Mouse (Mus musculus) gastrocnemius, postnatal 14 days (tissue): Measurements from ENCODE around the gene Sap30bp. TPM values are rescaled to one million over a fixed set of nuclear protein-coding genes. Genes with fewer than 3 reads are reported as not detected.

Experiments
- DNase-seq: peaks from one replicate; pipeline ENCODE4 v3.0.0; 2021; ENCODE audit warnings: mixed read lengths
- intact Hi-C: fragments of 180-260 bp; cut with DNase I; formaldehyde crosslinking; loops from one replicate; pipeline ENCODE4 v1.15.1; 2025; ENCODE audit warnings: low total_unique reads
- total RNA-seq, 2 experiments: library from RNA; stranded (reverse); gene quantifications; 2 replicates each; pipeline ENCODE4 v1.2.3; 2021

Gene Sap30bp
- total RNA-seq, 2 experiments from 2014 or later: 13.1 to 15.2 TPM

DNA sequence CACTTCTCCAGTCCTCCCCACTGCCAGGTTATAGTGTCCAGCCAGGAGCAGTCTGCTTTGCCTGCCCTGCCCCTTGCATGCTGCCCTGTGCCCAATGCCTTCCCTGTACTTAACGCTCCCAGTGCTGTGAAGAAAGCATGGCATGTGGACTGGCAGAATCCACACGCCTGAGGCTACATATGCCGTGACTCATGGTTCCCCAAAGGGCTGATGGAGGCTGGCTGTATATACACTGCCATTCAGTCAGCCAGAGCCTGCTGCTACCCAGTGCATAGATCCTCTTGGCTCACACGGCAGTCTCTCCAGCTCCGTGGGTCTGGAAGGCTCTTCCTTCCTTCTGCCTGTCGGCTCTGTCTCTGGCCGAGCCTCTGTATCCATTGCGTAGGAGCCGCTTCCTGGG lies 15.2 kb downstream of the Sap30bp start:
- intact Hi-C loops: no loop called here
- DNase-seq: no peak

DNA sequence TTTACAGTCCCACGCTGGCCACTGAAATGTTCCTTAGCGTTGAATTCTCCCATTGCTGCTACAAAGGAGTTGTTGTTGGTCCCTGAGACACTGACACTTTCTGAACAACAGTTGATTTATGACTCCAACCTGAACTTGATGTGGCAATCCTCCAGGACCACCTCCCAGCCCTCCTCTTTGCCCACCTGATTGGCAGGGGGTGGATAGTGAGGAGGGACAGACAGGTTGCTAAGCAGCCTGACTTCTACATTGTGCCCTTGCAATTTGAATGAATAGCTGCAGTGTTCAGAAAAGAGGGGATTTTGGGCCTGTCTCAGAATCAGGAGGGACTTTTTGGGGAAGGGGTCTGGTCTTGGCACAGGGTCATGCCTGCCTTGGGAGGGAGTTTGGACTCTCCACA lies 17.6 kb downstream of the Sap30bp start:
- DNase-seq: no peak
- intact Hi-C loops: no loop called here

DNA sequence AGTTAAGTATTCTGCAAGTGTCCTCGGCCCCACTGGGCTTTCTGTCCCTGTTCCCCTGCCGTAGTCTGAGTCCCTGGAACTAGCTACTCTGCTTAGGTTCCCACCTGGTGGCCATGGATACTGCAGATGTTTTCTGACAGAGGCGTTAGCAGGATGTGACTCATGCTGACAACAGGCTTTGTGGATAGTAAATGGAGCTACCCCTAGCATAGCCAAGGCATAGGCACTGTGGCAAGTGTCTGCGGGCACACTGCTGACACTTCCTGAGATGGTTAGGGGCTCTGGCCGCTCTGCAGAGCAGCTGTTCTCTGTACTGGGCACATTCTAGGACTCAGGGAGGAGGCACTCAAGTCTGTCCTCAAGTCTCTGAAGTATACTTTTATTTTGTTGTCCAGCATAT lies 21.6 kb downstream of the Sap30bp start:
- DNase-seq: no peak
- intact Hi-C loops: no loop called here

DNA sequence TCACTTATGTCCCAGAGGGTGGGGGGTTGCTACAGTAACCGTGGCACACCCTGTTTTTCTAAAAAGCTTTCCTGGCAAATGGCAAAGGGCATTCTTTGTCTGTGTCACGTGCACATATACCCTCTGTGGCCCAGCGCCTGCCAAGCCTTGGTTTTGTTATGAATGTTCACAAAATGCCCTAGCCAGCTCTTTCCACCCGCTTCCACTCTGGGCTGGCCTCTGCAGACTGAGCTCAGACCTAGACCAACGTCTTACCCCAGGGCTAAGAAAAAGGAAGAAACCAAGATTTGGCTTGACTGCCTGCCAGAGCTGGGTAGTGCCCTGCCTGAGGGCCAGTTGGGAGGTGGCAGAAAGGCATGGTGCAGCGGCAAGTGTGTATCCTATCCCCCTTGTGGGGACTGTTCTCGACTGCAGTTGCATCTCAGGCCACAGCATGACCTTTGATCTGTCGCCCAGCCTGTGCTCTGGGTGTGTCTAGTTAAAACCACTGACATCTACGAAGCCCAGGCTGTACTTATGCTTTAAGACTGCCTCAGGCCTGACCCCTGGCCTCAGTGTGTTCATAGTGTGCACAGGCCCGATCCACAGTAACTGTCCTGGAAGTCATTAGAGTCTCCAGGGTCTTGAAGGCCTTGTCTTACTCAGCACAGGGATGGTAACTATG lies 22.2 kb downstream of the Sap30bp start:
- DNase-seq: no peak
- intact Hi-C loops: no loop called here

DNA sequence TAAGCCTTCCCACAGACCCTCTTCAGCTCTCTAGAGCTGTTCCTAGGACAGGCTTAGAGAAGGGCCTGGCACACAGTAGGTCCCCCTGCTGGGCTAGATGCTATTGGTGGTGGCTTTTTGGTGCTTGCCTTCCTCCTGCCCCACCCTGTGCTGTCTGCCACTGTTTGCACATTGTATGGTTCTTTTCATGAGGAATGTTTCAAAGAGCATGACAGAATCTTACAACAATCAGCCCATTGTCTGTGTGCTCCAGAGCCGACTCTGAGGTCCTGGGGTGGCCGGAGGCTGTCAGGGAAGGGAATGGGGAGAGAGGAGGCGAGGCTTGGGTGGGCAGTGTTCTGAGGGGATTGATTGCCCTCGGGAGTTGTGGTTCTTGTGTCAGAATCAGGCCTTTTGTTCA lies 23.4 kb downstream of the Sap30bp start:
- DNase-seq: no peak
- intact Hi-C loops: no loop called here

DNA sequence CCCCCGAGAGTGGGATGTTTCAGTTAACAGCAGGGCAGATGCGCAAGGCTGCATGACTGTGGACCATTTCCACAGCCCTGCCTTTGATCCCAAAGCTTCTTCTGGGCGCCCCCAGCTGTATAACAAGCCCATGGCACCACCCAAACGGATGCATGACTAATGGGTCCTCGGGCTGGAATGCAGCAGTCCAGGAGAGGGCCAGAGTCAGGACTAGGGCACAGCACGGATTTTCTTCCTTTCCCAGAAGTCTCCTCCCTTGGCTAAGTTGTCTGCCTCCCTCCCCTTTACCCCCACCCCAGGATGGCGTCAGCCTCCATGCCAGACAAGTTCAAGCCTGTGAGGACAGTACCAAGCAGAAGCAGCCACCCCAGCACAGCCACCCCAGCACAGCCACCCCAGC lies 24.9 kb downstream of the Sap30bp start:
- intact Hi-C loops: no loop called here
- no peak for DNase-seq

DNA sequence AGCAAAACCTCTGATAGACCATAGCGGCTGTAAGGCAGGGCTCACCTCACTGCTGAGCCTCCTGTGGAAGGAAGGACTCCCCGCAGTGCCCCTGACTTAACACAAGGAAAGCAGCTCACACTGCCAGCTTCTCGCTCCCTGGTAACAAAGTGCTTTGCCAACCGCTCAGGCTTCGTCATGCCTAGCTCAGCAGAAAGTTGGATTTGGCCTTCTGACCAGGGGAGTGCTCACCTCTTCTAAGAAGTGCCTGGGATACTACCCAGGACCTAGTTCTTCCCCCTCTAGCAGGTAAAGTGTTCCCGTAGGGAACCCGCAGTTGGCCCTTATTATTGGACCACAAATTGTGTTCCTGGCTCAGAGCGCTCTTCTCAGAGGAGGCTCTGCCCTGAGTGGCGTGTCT lies 25.9 kb downstream of the Sap30bp start:
- DNase-seq: no peak
- intact Hi-C loops: no loop called here

DNA sequence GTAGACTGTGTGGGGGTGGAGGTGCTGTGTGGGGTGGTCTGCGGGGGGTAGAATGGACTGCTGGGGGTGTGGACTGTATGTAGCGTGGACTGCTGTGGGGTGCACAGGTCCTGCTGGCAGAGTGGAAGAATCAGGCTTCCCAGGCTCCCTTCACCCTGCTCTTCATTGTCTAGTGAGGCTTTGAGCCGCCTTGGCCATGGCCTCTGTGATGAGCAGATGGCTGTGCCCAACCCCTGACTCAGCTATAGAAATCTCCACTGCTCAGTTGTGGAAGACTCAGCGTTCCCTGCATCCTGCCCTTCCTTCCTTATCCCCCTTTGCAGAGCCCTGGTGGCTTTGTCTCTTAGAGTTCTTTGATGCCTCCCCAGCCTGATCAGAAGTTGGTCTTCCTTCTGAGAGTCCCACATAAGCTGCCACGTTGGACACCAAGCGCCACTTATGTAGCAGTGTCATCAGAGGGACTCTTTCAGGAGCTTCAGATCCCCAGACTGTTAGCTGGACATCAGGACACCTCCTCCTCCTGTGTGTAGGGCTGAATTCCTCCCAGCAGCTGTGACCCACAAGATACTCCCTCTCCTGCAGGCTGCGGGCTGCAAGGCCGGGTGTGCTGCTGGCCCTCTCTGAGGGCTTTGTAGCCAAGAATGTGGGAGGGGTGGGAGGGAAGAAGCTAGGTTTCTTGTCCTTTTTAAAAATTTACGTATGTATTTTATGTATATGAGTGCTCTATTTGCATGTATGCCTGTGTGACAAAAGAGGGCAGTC lies 29.8 kb downstream of the Sap30bp start:
- intact Hi-C loops: no loop called here
- no peak for DNase-seq

DNA sequence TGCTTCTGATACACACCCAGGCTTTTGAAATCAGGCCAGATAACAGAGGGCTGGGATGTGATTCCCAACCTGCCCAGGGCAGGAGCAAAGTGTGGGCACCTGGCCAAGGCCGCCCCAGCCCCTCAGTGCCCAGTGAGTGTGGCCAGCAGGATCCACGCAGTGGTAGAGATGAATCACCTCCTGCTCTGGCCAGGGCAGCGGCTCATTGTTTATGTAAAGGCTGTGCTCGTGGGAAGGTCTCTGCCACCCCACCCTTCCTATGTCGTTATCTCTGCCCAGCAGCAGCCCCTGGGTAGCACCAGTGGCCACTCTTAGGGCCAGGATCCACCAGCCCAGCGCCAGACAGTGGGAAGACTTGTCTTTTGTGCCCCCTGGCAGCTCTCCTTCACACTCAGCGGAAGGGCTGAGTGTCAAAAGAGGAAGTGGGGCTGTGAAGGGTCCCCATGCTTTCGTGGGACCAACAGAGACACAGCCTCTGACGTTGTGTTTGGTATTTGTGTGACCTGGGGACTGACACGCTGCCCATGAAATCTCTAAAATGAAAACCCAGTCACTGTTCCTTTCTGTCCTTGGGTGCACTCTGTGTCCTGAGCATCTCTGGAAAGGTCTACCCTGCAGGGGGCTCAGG lies 32.0 kb downstream of the Sap30bp start:
- intact Hi-C loops: no loop called here
- DNase-seq: no peak

DNA sequence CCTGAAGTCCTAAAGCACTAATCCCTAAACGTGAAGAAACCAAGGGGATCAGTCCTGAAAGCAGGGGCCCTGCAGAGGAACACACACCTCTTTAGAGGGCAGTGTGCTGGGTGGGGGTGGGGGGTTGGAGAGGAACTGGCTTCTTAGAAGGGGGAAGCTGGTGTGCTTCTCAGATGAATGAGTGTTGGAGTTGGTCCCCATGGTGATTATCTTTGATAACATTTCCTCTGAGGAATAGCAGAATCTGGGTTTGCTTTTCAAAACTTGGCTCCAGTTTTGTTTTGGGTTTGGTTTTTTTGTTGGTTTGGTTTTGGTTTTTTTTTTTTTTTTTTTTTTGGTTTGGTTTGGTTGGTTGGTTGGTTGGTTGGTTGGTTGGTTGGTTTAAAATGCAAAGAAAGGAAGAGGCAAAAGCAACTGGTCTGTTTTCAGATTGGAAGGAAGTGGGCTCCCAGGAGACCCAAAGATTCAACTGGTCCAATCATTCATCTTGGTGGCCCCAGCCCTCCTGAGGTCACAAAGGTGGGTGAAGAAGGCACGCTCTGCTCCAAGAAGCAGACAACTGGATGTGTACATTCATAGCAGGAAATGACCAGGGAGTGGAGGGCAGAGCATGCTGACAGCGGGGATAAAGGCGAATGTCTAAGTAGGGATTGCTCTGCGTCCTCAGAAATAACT lies 35.8 kb downstream of the Sap30bp start:
- DNase-seq: no peak
- intact Hi-C loops: no loop called here

DNA sequence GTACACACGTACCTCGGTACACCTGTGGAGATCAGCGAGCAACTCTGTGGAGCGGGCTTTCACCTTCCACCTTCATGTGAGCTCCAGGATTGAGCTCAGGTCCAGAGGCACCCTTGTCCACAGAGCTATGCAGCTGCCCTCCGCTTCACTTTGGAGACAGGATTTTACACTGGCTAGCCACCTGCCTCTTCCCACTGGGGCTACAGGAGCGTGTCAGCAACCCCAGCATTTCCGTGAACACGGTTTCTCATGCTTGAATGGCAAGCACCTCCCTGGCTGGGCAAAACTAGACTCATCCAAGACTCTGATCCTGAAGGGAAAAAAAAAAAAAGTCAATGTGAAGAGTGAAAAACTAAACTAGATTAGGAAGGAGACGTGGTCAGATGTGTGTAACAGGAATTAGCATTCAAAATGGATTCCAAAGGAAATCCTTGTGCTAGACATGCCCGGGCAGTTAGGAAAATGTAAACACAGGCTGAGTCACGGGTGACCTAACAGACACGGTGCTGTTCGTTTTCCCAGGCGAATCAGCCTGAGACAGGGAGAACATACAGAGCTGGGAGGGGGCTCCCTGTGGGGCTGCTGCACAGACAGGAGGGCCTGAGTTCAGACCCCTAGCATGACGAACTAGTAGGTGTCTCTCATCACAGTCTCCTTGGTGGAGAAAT lies 37.1 kb downstream of the Sap30bp start:
- intact Hi-C loops: no loop called here
- no peak for DNase-seq

DNA sequence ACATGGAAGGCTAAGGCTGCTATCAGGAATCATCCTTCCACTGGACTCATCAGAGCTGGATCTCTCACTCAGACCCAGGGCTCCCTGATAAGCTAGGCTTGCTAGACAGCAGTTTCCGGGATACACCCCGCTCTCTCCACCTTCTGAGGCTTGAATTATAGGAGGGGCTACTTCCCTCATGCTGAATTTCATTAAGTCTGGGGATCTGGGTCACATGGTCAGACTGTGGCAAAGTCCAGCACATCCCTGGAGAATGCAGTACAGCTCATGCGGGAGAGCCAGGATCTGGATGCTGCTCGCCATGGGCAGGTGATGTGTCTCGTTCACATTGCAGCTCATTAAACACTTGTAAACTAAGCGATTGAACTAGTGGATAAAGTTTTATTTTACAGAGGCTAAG lies 37.9 kb downstream of the Sap30bp start:
- intact Hi-C loops: no loop called here
- no peak for DNase-seq

DNA sequence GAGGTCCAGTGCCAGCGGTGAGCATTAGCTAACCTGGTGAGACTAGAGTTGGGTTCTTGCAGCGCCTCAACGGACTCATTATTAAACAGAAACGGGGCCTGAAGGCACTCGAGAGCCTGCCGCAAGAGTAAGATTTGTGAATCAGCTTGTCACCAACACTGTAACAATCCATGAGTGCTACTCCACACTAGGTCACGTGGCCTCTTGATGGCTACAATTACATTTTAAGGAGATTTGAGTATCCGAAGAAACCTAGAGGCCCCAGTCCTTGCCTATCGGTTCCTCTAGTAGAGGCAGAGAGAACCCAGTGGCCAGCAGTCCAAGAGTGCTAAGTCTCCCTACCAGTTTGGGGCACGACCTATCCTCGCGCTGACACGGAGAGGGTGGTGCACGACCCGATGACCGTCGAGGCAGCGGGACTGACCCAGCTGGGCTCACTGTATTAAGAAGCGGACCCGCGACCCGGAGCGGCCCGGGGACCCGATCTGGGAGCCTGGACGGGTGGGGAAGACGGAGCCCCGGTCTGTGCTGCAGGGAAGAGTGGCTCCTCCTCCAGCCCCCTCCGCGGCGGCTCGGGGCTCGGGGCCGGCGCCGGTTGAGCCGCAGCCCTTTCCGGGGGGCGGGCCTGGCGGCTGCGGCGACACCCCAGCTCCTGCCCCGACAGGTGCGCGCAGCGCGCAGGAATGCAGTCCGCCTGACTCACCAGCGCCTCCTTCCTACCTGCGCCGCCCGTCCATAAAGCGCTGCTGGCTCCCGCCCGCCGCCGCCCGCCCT lies 41.4 kb downstream of the Sap30bp start, which contains the start of gene Itgb4:
Itgb4 (plus strand) TSS at position 401 of the 774 bp plus-strand sequence.
- peak; percentile 22 for DNase-seq
- intact Hi-C loops: no loop called here

DNA sequence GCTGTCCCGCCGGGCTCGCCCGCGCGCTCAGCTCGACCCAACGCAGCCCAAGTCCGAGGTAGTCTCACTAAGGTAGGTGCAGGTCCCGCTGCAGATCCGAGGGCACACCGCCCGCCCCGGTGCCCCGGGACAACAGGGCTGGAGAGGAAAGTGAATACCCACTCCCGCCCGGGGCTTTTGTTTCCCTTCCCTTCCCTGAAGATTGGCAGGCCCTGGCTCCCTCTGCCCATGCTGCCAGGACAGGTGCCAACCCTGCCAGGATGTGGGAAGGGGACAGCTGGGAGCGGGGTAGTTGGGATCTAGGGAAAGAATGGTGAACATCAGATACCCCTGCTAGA lies 42.0 kb downstream of the Sap30bp start:
- intact Hi-C loops: no loop called here
- no peak for DNase-seq

DNA sequence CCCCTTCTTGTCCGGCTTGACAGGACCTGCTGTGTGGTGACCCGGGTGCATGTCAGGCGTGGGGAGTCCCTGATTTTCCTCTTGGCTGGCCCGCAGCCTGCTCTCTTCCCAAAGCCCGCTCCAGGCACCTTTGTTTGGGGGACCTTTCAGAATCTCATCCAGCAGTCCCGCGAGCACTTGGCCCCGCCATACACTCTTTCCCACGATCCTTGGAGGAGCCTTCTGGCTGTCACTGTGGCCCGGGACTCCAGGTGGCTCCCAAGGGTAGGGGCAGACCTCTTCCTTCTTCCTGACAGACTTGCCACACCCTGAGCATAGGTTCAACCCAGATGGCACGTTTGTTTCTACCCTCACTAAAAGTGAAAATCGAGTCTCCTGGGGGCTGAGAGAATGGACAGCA lies 42.5 kb downstream of the Sap30bp start:
- intact Hi-C loops: no loop called here
- DNase-seq: no peak

DNA sequence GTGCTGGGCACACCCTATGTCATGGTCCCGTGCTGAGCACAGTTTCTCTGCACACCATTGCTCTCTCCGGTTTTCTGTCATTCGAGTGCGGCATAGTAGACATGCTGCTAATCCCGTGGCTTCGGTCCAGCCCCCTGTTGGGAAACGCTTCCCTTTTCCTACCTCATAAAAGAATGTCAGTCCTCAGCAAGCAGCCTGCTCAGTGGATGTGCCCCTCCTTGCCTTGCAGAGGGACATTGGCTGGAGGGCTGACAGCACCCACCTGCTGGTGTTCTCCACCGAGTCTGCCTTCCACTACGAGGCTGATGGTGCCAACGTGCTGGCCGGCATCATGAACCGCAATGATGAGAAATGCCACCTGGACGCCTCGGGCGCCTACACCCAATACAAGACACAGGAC lies 49.4 kb downstream of the Sap30bp start:
- intact Hi-C loops: no loop called here

DNA sequence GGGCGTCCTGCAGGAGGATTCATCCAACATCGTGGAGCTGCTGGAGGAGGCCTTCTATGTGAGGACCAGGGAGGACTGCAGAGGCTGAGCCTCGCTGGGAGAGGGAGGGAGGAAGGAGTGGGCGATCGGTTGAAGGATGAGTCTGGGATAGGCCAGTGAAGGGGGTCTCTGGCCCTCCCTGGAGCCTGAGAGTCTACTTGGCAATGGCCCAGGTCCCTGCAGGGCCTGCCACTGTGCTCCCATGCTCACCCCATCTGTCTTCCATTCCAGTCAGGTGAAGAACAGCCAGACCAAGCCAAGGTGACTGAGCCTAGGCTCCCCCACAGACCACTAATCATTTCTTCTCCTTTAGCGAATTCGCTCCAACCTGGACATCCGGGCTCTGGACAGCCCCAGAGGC lies 50.2 kb downstream of the Sap30bp start:
- DNase-seq: no peak

More for the DNA sequence above, 49.4 kb downstream of the Sap30bp start:
- no peak for DNase-seq

DNA sequence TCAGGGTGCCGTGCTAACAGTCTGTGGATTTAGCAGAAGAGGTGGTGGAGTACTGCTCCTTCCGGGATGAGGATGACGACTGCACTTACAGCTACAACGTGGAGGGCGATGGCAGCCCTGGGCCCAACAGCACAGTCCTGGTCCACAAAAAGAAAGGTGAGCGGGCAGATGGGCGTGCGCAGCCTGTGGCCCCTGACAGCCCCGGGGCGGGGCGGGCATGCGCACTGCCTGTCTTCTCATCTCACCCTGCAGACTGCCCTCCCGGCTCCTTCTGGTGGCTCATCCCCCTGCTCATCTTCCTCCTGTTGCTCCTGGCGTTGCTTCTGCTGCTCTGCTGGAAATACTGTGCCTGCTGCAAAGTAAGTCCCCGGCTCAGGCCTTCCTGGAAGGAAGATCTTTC lies 56.6 kb downstream of the Sap30bp start:
- DNase-seq: no peak
- intact Hi-C loops: no loop called here

More for the DNA sequence above, 50.2 kb downstream of the Sap30bp start:
- intact Hi-C loops: no loop called here

DNA sequence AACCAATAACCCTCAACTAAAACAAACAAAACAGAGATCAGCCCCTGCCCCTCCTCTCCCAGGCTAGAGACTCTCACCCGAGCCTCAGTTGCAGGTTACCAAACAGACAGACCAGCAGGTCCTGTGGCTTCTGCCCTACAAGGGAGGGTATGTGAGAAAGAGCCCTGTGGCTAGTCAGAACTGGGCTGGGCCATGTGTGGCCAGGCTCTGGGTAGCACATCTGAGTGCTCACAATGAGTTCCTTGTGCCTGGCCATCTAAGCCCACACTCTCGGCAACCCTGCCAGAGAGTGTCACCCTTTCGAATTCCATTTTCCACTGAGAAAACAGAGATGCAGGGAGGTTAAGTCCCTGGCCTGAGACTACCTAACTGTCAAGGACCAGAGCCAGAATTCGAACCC lies 59.0 kb downstream of the Sap30bp start:
- DNase-seq: no peak

More for the DNA sequence above, 59.0 kb downstream of the Sap30bp start:
- intact Hi-C loops: no loop called here
